Mouse (Mus musculus) intestine, postnatal 0 days (tissue): Measurements from ENCODE around the gene Clpx. TPM values are rescaled to one million over a fixed set of nuclear protein-coding genes. Genes with fewer than 3 reads are reported as not detected.

ENCODE experiments used
- ATAC-seq: fragments of 200-750 bp; cut with Nextera tagmentation; 2 replicates; pipeline ENCODE4 v1.8.0; 2017; ENCODE audit warnings: mild to moderate bottlenecking, moderate TSS enrichment, moderate library complexity
- H3K27ac ChIP-seq: fragments of 300-500 bp; sonication (generic); 2 replicates; pipeline ENCODE4 v1.5.1; 2014; ENCODE audit warnings: mild to moderate bottlenecking, low read depth, low read length, moderate library complexity
- H3K27me3 ChIP-seq: fragments of 300-500 bp; sonication (generic); replicated peaks from 2 replicates; pipeline ENCODE4 v1.6.1; 2014; ENCODE audit warnings: low read length, mixed read lengths; ENCODE audit not compliant: control insufficient read depth, insufficient read depth
- H3K36me3 ChIP-seq: fragments of 300-500 bp; sonication (generic); 2 replicates; pipeline ENCODE4 v1.6.1; 2014; ENCODE audit warnings: mild to moderate bottlenecking, moderate library complexity; ENCODE audit not compliant: control insufficient read depth, insufficient read depth
- H3K4me1 ChIP-seq: fragments of 300-500 bp; sonication (generic); replicated peaks from 2 replicates; pipeline ENCODE4 v1.6.1; 2014; ENCODE audit warnings: antibody characterized with exemption, low read length, mixed read lengths; ENCODE audit not compliant: control insufficient read depth, insufficient read depth
- H3K4me2 ChIP-seq: fragments of 300-500 bp; sonication (generic); replicated peaks from 2 replicates; pipeline ENCODE4 v1.6.1; 2014; ENCODE audit warnings: low read depth, mild to moderate bottlenecking, moderate library complexity
- H3K4me3 ChIP-seq: fragments of 300-500 bp; sonication (generic); 2 replicates; pipeline ENCODE4 v1.5.1; 2014; ENCODE audit warnings: low read depth, low read length
- H3K9ac ChIP-seq: fragments of 300-500 bp; sonication (generic); 2 replicates; pipeline ENCODE4 v1.6.1; 2014; ENCODE audit warnings: mild to moderate bottlenecking, low read depth, low read length
- H3K9me3 ChIP-seq: fragments of 300-500 bp; sonication (generic); 2 replicates; pipeline ENCODE4 v1.6.1; 2016; ENCODE audit warnings: mixed run types; ENCODE audit not compliant: control insufficient read depth
- CTCF ChIP-seq: sonication (generic); IDR thresholded peaks from 2 replicates; pipeline ENCODE4 v1.5.1; 2016; ENCODE audit warnings: low read depth, mild to moderate bottlenecking, control low read depth, antibody characterized with exemption, moderate library complexity
- WGBS: fragments of 180-500 bp; shearing (Covaris S2); extraction: QIAGEN DNeasy Blood & Tissue Kit; methylation state at CpG from one replicate; pipeline ENCODE4 v1.1.7; 2014; 5-methylcytosine and 5-hydroxymethylcytosine counted together
- polyA plus RNA-seq: library from polyadenylated mRNA; unstranded; fragments of >200 nt; fragmentation: Nextera tagmentation; extraction: Ambion mirVana; gene quantifications from 2 replicates; pipeline ENCODE4 v1.2.1, GENCODE M21; 2015

The Clpx gene
- polyA plus RNA-seq, 1 experiment from 2014 or later = 28.2 TPM

DNA sequence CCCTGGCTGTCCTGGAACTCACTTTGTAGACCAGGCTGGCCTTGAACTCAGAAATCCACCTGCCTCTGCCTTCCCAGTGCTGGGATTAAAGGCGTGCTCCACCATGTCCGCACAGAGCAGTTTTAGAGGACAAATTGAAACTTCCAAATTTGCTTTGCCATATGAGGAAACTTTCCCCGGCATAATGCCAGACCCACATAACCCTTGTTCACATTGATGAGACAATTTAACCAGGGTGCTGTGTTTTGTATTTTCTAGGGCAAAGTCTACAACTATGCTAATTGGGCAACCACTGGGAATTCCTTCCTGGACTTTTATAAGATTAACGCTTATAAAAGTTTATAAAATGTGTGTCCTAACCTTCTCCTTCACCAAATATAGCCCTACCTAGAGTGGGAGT, 4.1 kb upstream of the Clpx start:
- Histone ChIP-seq H3K4me2 (no peak overlapping the region), H3K4me1 (no peaks in the 10 kb centered on the region), H3K27me3 (no peaks in the 10 kb centered on the region), H3K27ac (no peak overlapping the region), H3K9ac (no peak overlapping the region), H3K4me3 (no peak overlapping the region), H3K36me3 (no peaks in the 10 kb centered on the region), H3K9me3 (no peaks in the 10 kb centered on the region)
- 82% methylated on average over 4 of the region's 4 CpGs for WGBS
- no peak for TF ChIP-seq CTCF
- no peak for ATAC-seq

DNA sequence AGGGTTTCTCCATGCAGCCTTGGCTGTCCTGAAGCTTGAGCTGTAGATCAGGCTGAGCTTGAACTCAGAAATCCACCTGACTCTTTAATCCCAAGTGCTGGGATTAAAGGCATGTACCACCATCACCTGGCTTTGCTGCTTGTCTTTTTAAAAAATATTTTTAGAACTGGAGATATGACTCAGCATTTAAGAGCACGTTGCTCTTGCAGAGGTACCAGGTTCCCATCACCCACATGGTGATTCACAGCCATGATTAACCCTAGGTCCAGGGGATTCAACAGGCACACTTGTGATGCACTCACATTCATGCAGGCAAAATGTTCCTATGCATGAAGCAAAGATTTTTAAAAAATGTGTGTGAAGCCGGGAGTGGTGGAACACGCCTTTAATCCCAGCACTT, 1.6 kb upstream of the Clpx start:
- H3K9me3 ChIP-seq = no peaks in the 10 kb centered on the region
- no peak for TF ChIP-seq CTCF
- H3K4me1 ChIP-seq = 0 out of 2 replicates have a peak, but pooled peaks cover 5% of the 10 kb centered on the region
- no peak overlapping the region for H3K4me2 ChIP-seq
- H3K4me3 ChIP-seq = no peak overlapping the region
- peaks cover 1% of the 10 kb centered on the region for H3K36me3 ChIP-seq
- 87% methylated on average over 3 of the region's 3 CpGs for WGBS
- no peak for ATAC-seq
- H3K9ac ChIP-seq = no peak overlapping the region
- no peaks in the 10 kb centered on the region for H3K27me3 ChIP-seq
- no peak overlapping the region for H3K27ac ChIP-seq

DNA sequence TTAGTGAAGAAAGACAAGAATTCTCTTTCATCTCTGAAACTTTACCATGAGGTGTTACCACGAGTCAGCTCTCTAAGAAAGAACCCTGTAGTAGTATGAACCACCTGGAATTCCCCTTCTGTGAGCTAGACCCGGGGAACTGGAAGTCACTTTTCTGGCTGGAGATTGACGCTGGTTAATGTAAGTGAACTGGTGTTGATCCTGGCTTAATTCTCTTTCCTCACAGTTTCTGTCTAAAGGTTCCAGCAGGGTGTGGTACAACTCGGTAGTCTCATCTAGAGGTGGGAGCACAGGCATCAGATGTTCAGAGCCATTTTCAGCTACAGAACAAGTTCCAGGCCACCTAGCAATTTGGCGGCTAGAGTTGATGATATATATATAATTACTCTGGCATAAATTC, 941 bp upstream of the Clpx start:
- TF ChIP-seq CTCF = no peak
- H3K4me1 ChIP-seq = 0 out of 2 replicates have a peak, but pooled peaks cover 5% of the 10 kb centered on the region

DNA sequence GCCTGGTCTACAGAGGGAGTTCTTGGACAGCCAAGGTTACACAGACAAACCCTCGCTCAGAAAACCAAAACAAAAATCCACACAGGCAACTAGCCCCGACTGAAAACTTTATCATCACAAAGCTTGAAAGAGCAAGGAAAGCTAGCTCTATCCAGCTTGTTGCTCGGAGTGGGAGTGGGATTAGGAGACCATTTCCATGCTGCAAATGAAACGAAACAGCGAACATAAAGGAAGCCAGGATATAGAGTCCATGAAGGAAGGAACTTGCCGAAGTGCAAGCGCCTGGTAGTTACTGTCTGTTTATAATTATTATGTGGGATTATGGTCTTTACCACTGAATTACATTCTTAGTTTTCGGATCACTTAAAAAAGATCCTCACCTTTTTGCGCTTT, 484 bp upstream of the Clpx start:
- H3K9me3 ChIP-seq = no peaks in the 10 kb centered on the region
- H3K4me2 ChIP-seq = peak overlapping the region; percentile 92
- peak overlapping the region; percentile 84 for H3K27ac ChIP-seq
- WGBS = under 1% methylated on average over 9 of the region's 9 CpGs
- no peak for TF ChIP-seq CTCF
- peak overlapping the region; percentile 92 for H3K9ac ChIP-seq
- no peaks in the 10 kb centered on the region for H3K27me3 ChIP-seq
- H3K36me3 ChIP-seq = peaks cover 8% of the 10 kb centered on the region
- H3K4me3 ChIP-seq = peak overlapping the region; percentile 94
- ATAC-seq = no peak
- 0 out of 2 replicates have a peak, but pooled peaks cover 5% of the 10 kb centered on the region for H3K4me1 ChIP-seq

More for the DNA sequence above, 941 bp upstream of the Clpx start:
- no peaks in the 10 kb centered on the region for H3K27me3 ChIP-seq
- peaks cover 8% of the 10 kb centered on the region for H3K36me3 ChIP-seq
- ATAC-seq = no peak
- WGBS = 17% methylated on average over 5 of the region's 5 CpGs
- H3K9me3 ChIP-seq = no peaks in the 10 kb centered on the region
- H3K4me2 ChIP-seq = peak overlapping the region; percentile 92
- H3K9ac ChIP-seq = peak overlapping the region; percentile 92
- H3K4me3 ChIP-seq = peak overlapping the region; percentile 94
- peak overlapping the region; percentile 84 for H3K27ac ChIP-seq

DNA sequence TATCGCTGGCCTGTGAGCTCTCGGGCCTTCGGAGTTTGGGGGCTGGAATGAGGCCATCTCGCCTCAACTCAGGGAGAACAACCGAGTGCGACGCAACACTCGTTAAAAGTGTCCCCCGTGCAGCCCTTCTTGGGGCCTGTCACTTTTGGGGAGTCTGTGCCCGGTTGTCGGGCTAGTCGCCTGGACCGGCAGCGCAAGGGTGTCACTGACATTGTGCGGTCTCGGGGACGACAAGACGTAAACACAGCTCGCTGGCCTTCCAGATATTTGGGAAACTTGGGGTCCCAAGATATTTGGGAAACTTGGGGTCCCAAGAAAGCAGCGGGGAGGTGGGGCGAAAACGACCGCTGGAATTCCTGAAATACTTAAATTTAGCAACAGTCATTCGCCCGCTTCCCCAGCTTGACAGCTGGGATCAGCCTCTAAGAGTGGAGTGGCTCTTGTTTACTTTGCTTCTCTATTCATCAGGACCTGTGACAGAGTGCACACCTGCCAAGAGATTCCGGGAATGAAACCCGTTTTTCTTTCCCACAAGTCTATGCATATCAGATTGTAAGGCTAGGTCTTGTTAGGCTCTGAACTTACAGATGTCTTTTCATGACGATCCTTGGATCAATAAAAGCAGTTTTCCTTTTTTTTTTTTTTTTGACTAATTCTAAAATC, 787 bp downstream of the Clpx start:
- Histone ChIP-seq H3K36me3 (peaks cover 8% of the 10 kb centered on the region), H3K27ac (peak overlapping the region; percentile 84), H3K27me3 (no peaks in the 10 kb centered on the region), H3K4me3 (peak overlapping the region; percentile 94), H3K4me2 (peak overlapping the region; percentile 92), H3K4me1 (0 out of 2 replicates have a peak, but pooled peaks cover 5% of the 10 kb centered on the region), H3K9ac (peak overlapping the region; percentile 92), H3K9me3 (no peaks in the 10 kb centered on the region)
- TF ChIP-seq CTCF = no peak
- no peak for ATAC-seq
- WGBS = under 1% methylated on average over 28 of the region's 28 CpGs

DNA sequence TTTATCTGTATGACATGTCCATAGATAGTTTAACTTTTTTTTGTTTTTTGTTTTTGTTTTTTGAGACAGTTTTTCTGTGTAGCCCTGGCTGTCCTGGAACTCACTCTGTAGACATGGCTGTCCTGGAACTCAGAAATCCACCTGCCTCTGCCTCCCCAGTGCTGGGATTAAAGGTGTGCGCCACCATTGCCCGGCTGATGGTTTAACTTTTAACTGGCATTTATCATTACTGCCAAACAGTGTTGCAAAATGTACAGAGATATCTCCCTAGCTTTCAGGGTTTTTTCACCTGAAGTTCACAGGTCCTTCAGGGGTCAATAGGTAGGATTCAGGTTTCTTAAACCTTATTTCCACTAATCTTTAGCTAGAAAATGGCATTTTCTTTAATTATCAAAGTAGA, 3.0 kb downstream of the Clpx start:
- TF ChIP-seq CTCF = no peak
- no peak overlapping the region for H3K9ac ChIP-seq
- H3K9me3 ChIP-seq = no peaks in the 10 kb centered on the region
- H3K4me1 ChIP-seq = 0 out of 2 replicates have a peak, but pooled peaks cover 5% of the 10 kb centered on the region
- no peaks in the 10 kb centered on the region for H3K27me3 ChIP-seq
- H3K36me3 ChIP-seq = peaks cover 22% of the 10 kb centered on the region
- no peak for ATAC-seq
- 52% methylated on average over 2 of the region's 2 CpGs for WGBS
- no peak overlapping the region for H3K27ac ChIP-seq
- no peak overlapping the region for H3K4me2 ChIP-seq
- no peak overlapping the region for H3K4me3 ChIP-seq
